ENCODE assay signal across 12 mouse cellular contexts in genomic region chr9:4639192-4639900, GRCm38 (mm10).
A peak's percentile ranks its signal among the peaks of the same experiment; 100 is the strongest.
DNase-seq lines count a peak whose midpoint lies in the region; ATAC-seq and TF ChIP-seq lines count a peak whose summit lies in the region.
"Had no signal": no experiment of that assay in that cellular context is flagged by ENCODE, and none has a peak within 500 bp of the region (broad histone marks: within the 10 kb centered on the region; RNA-seq: fewer than 3 reads in every experiment).

No protein-coding gene starts in this region.

- H3K4me3 ChIP-seq in forebrain, postnatal 0 days (ENCODE audit: low read depth, low read length) = no peak overlapping the region
- H3K4me3 ChIP-seq in lung, adult 2 months (replicated peaks; ENCODE audit: extremely low read depth, low read depth, low read length) = no peak overlapping the region
- H3K4me3 ChIP-seq: gastrocnemius, adult 2 months; heart, embryonic 15.5 days; myocyte had no signal

- intact Hi-C loops in left cerebral cortex, postnatal 4 days (cut with DNase I) = no loop called here

- no peak for TF ChIP-seq POLR2A in lung, adult 2 months (IDR thresholded peaks at IDR 0.05; ENCODE audit: borderline replicate concordance, extremely low read depth, low read depth, low read length)

- H3K9ac ChIP-seq in forebrain, postnatal 0 days = no peak overlapping the region
- H3K9ac ChIP-seq: heart, embryonic 15.5 days; liver, embryonic 14.5 days had no signal

- H3K4me2 ChIP-seq in forebrain, postnatal 0 days (ENCODE audit: low read depth) = no peak overlapping the region
- H3K4me2 ChIP-seq: heart, embryonic 15.5 days had no signal

- H3K4me1 ChIP-seq in forebrain, postnatal 0 days (ENCODE audit: insufficient read depth) = no peaks in the 10 kb centered on the region
- H3K4me1 ChIP-seq in lung, adult 2 months (ENCODE audit: control insufficient read depth, insufficient read depth, low read length) = no peaks in the 10 kb centered on the region
- H3K4me1 ChIP-seq: heart, embryonic 15.5 days had no signal

- peak; percentile 59 for DNase-seq in left cerebral cortex, adult 11 months (ENCODE audit: low spot score)
- DNase-seq in left cerebral cortex, postnatal 4 days = no peak
- peak; percentile 41 for DNase-seq in forebrain, postnatal 0 days
- peak; percentile 34 to 60 for DNase-seq in left cerebral cortex, adult 18-20 months (ENCODE audit: low spot score in 2 of 2)
- DNase-seq in adrenal gland, adult 2 months = no peak
- DNase-seq in lung, adult 2 months = no peak
- DNase-seq: gastrocnemius, adult 2 months had no signal

- ATAC-seq in forebrain, postnatal 0 days = peak; percentile 85
- ATAC-seq in inflammation-experienced regulatory T-cells, adult 6 months = no peak

- no peaks in the 10 kb centered on the region for H3K36me3 ChIP-seq in forebrain, postnatal 0 days (ENCODE audit: insufficient read depth)
- H3K36me3 ChIP-seq: heart, embryonic 15.5 days had no signal

- H3K27me3 ChIP-seq in forebrain, postnatal 0 days (ENCODE audit: insufficient read depth, low read length) = no peaks in the 10 kb centered on the region
- H3K27me3 ChIP-seq: heart, embryonic 15.5 days had no signal

- H3K27ac ChIP-seq in forebrain, postnatal 0 days (ENCODE audit: low read depth, low read length) = no peak overlapping the region
- H3K27ac ChIP-seq: gastrocnemius, adult 2 months; heart, embryonic 15.5 days; kidney, postnatal 0 days; liver, embryonic 14.5 days had no signal

- no peaks in the 10 kb centered on the region for H3K9me3 ChIP-seq in forebrain, postnatal 0 days (ENCODE audit: low read length)
- H3K9me3 ChIP-seq: heart, embryonic 15.5 days had no signal

- no peak for TF ChIP-seq CTCF in forebrain, postnatal 0 days (IDR thresholded peaks at IDR 0.05; ENCODE audit: low read depth)
- no peak for TF ChIP-seq CTCF in lung, adult 2 months (IDR thresholded peaks at IDR 0.05; ENCODE audit: insufficient read depth, low read length)

- 54% methylated on average over 2 of the region's 2 CpGs for WGBS in forebrain, postnatal 0 days
- 49% methylated on average over 2 of the region's 2 CpGs for WGBS in lung, adult 2 months

Comparison
In these comparisons a context has a peak if more than half of its experiments do, and no peak if none do; other contexts are left out.
1. DNase-seq: peak in left cerebral cortex, adult 11 months (single experiment), forebrain, postnatal 0 days (single experiment) and left cerebral cortex, adult 18-20 months (2 of 2); none in left cerebral cortex, postnatal 4 days (single experiment), adrenal gland, adult 2 months (single experiment) and lung, adult 2 months (single experiment).